Mouse (Mus musculus): ENCODE measurements around the gene Dtnb.

GRCm38 (mm10) chr12:3771080-3771479 lies 198.9 kb downstream of the Dtnb start:
- TF ChIP-seq CTCF (IDR thresholded peaks at IDR 0.05; ENCODE audit: low read depth) (no peak), EP300 (IDR thresholded peaks at IDR 0.05; ENCODE audit: low read depth) (no peak)

Data from heart, postnatal 0 days (tissue).